Mouse (Mus musculus) splenic B cell, adult 2 months (primary cell): ENCODE measurements around the gene Ugt3a2.

Source experiments
- DNase-seq: peaks from one replicate; pipeline ENCODE4 v3.0.0-alpha.2; 2011; ENCODE audit warnings: low read depth, low spot score
- H3K27me3 ChIP-seq: 2 replicates; pipeline ENCODE4 v1.6.1; 2012; ENCODE audit warnings: mild to moderate bottlenecking, low read length, moderate library complexity, mixed read lengths; ENCODE audit not compliant: control insufficient read depth, poor library complexity, insufficient read depth, severe bottlenecking
- H3K36me3 ChIP-seq: 2 replicates; pipeline ENCODE4 v1.6.1; 2012; ENCODE audit warnings: mild to moderate bottlenecking, low read length, moderate library complexity, mixed read lengths; ENCODE audit not compliant: control insufficient read depth, poor library complexity, insufficient read depth, severe bottlenecking

Ugt3a2 gene

GRCm38 (mm10) chr15:9335341-9335740, at the start of gene Ugt3a2:
TSS of gene Ugt3a2 (plus strand) at chr15:9335550.
- Histone ChIP-seq H3K27me3 (no peaks in the 10 kb centered on the region), H3K36me3 (no peaks in the 10 kb centered on the region)
- DNase-seq = no peak

- no peaks in the 10 kb centered on the region for H3K36me3 ChIP-seq
- no peak for DNase-seq
Measured at GRCm38 (mm10) chr15:9289660-9290059, 45.7 kb upstream of the Ugt3a2 start.

GRCm38 (mm10) chr15:9305978-9306692, 29.2 kb upstream of the Ugt3a2 start:
- no peak for DNase-seq
- H3K36me3 ChIP-seq = no peaks in the 10 kb centered on the region
- no peaks in the 10 kb centered on the region for H3K27me3 ChIP-seq

More at GRCm38 (mm10) chr15:9289660-9290059, 45.7 kb upstream of the Ugt3a2 start:
- H3K27me3 ChIP-seq = no peaks in the 10 kb centered on the region; the same call in 1 of the 2 replicates

- Histone ChIP-seq H3K36me3 (no peaks in the 10 kb centered on the region), H3K27me3 (no peaks in the 10 kb centered on the region)
- DNase-seq = no peak
Measured at GRCm38 (mm10) chr15:9334596-9334995, 754 bp upstream of the Ugt3a2 start.

GRCm38 (mm10) chr15:9336616-9337015, 1.3 kb downstream of the Ugt3a2 start:
- no peak for DNase-seq
- Histone ChIP-seq H3K36me3 (no peaks in the 10 kb centered on the region), H3K27me3 (no peaks in the 10 kb centered on the region)

GRCm38 (mm10) chr15:9337021-9337420, 1.7 kb downstream of the Ugt3a2 start:
- H3K27me3 ChIP-seq = no peaks in the 10 kb centered on the region

GRCm38 (mm10) chr15:9348739-9349138, 13.4 kb downstream of the Ugt3a2 start:
- no peak for DNase-seq
- Histone ChIP-seq H3K36me3 (no peaks in the 10 kb centered on the region), H3K27me3 (no peaks in the 10 kb centered on the region)

More at GRCm38 (mm10) chr15:9337021-9337420, 1.7 kb downstream of the Ugt3a2 start:
- no peaks in the 10 kb centered on the region for H3K36me3 ChIP-seq
- DNase-seq = no peak

GRCm38 (mm10) chr15:9362801-9363200, 27.5 kb downstream of the Ugt3a2 start:
- H3K36me3 ChIP-seq = no peaks in the 10 kb centered on the region
- DNase-seq = peak; percentile 52
- no peaks in the 10 kb centered on the region for H3K27me3 ChIP-seq

GRCm38 (mm10) chr15:9368774-9369173, 33.4 kb downstream of the Ugt3a2 start:
- DNase-seq = no peak
- Histone ChIP-seq H3K36me3 (no peaks in the 10 kb centered on the region), H3K27me3 (no peaks in the 10 kb centered on the region)

GRCm38 (mm10) chr15:9376281-9376680, 40.9 kb downstream of the Ugt3a2 start:
- no peak for DNase-seq
- no peaks in the 10 kb centered on the region for H3K27me3 ChIP-seq
- no peaks in the 10 kb centered on the region for H3K36me3 ChIP-seq

- H3K36me3 ChIP-seq = no peaks in the 10 kb centered on the region
- no peak for DNase-seq
- 0 out of 2 replicates have a peak, but pooled peaks cover 3% of the 10 kb centered on the region for H3K27me3 ChIP-seq
Measured at GRCm38 (mm10) chr15:9409475-9409874, 74.1 kb downstream of the Ugt3a2 start.
